Mouse (Mus musculus) splenic B cell, adult 2 months (primary cell): Measurements from ENCODE around the gene Hspa1b.
A peak's percentile ranks its signal among the peaks of the same experiment; 100 is the strongest.
"Not testable (repeated sequence)": the region's sequence is repeated elsewhere in the genome, so short reads cannot be mapped to it uniquely, and the experiment has no call there.

Experiments used
- DNase-seq: peaks from one replicate; pipeline ENCODE4 v3.0.0-alpha.2; 2011; ENCODE audit warnings: low read depth, low spot score
- H3K27me3 ChIP-seq: 2 replicates; pipeline ENCODE4 v1.6.1; 2012; ENCODE audit warnings: mild to moderate bottlenecking, low read length, moderate library complexity, mixed read lengths; ENCODE audit not compliant: control insufficient read depth, poor library complexity, insufficient read depth, severe bottlenecking
- H3K36me3 ChIP-seq: 2 replicates; pipeline ENCODE4 v1.6.1; 2012; ENCODE audit warnings: mild to moderate bottlenecking, low read length, moderate library complexity, mixed read lengths; ENCODE audit not compliant: control insufficient read depth, poor library complexity, insufficient read depth, severe bottlenecking

The Hspa1b gene

DNA sequence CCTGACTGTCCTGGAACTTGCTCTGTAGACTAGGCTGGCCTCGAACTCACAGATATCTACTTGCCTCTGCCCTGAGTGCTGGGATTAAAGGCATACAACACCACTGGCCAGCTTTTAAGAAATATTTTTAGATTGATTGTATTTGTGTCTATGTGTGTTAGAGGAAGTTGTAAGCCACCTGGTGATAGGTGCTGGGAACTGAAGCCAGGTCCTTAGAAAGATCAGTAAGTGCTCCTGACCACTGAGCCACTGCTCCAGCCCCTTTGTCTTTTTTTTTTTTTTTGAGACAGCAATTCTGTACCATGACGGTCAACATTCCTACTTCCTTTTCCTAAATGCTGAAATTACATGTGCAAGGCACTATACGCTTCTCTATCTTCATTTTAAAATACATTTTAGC, 5.8 kb downstream of the Hspa1b start:
- Histone ChIP-seq H3K27me3 (no peaks in the 10 kb centered on the region), H3K36me3 (0 out of 2 replicates have a peak, but pooled peaks cover 2% of the 10 kb centered on the region)
- DNase-seq: peak; percentile 55

DNA sequence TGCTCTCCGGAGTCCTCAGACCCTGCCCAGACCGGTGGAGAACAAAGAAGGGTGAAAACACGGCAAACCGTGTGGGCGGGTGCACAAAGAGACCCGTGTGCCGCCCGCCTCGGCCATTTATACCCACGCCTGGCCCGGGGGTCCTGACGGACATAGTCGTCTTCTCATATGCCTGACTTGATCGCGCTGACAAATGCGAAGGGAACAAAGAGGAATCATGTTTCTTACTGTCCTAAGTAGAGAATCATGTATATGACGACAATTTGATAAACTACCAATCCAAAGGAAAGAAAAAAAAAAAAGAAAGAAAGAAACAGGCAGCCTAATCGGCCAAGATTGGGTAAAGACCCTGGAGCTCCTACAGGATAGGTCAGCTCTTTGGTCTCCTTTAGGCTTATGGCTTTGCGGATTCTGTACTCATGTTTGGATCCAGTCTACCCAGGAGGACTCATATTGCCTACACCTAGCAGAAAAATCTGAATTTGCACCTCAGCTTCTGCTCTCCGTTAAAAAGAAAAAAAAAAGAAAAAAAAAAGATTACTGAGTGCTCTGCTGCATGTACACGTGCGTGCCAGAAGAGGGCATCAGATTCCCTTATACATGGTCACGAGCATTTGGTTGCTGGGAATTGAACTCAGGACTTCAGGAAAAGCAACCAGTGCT, 6.5 kb downstream of the Hspa1b start:
- Histone ChIP-seq H3K36me3 (0 out of 2 replicates have a peak, but pooled peaks cover 2% of the 10 kb centered on the region), H3K27me3 (no peaks in the 10 kb centered on the region)
- DNase-seq: peak; percentile 87

DNA sequence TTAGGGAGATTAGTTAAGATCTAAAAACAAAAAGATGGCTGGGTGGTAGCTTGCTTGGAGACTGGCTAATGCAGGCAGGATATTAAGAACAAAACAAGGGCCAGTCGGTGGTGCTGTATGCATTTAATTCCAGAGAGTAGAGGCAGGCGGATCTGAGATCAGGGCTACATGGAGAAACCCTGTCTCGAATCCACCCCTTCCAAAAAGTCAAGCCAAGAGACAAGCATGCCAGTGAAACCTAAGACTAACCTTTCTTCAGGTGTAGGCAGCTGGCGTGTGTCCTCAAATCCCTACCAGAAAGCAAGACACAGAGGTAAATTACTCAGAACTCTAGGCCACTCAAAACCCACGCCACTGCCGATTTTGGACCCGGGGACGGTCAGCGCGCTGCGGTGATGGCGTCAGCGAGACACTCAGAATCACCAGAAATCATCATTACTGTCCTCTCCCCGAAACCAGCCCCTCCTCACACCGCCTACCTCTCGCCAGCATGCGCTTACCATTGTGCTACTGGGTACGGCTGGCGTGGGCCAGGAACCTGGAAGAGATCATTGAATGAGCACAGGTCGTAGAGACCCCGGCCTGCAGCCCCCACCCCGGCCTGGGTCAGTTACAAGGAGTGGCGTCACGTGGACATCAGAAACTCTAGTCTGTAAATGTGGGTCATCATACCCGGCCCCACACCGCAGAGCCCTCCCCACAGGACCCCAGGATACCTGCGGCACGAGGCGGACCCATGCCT, 7.2 kb downstream of the Hspa1b start:
- no peaks in the 10 kb centered on the region for H3K27me3 ChIP-seq
- DNase-seq: no peak
- 0 out of 2 replicates have a peak, but pooled peaks cover 2% of the 10 kb centered on the region for H3K36me3 ChIP-seq

DNA sequence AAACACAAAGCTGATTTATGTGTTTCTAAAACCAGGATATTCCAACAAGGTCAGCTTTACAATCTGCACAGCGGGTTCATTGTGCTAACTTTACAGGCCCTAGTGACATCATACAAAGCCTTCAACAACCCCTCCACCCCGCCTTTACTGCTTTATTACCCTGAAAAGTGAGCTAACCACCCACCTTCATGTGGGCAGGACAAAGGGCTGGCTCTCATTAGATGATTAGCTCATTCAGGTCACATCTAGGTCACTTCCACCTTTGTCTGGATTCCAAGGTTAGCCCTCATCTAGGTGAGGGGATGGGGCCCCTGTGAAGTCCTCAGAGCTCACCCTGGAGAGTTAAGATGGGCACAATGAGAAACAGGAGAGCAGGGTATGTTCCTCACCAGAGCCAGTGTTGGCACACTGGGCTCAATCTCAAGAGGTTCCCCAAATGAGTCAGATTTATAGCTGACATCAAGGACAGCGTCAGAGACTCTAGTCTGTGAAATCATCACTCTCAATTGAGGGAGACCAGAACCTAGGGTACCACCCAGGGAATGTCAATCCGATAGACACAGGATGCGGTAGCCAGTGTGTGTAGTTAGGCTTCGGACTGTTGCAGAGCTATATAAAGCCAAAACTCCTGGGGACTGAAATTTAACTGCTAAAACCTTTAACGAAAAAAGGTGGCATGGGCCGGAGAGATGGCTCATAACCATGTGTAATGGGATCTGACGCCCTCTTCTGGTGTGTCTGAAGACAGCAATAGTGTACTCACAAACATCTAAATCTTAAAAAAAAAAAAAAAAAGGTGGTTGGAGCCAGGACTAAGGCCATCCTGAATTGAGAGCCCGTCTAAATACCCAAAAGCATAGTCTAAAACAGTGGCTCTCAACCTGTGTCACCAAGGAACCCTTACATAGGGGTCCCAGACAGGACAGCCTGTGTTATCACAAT, 8.3 kb downstream of the Hspa1b start:
- Histone ChIP-seq H3K36me3 (0 out of 2 replicates have a peak, but pooled peaks cover 2% of the 10 kb centered on the region), H3K27me3 (no peaks in the 10 kb centered on the region)
- DNase-seq: no peak

DNA sequence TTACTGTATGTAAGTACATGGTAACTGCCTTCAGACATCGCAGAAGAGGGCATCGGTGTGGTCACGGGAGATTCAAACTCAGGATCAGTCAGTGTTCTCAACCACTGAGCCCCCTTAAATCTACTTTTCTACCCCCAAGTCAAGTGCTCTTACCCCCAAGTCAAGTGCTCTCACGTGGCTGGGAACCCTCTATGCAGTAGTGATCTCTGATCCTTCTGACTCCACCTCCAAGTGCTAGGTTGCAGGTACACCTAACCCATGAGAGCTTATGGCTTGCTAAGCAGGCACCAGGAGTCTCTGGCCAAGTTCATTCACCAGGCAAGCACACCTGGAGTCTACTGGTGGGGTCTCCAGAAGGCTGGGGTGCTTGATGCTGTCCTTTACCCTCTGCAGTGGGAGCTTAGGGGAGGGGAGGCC, 9.5 kb downstream of the Hspa1b start:
- 0 out of 2 replicates have a peak, but pooled peaks cover 2% of the 10 kb centered on the region for H3K36me3 ChIP-seq

GRCm38 (mm10) chr17:34948721-34949552, 10.1 kb downstream of the Hspa1b start:
- not testable (repeated sequence) for H3K27me3 ChIP-seq, DNase-seq, H3K36me3 ChIP-seq

More for the DNA sequence above, 9.5 kb downstream of the Hspa1b start:
- H3K27me3 ChIP-seq: no peaks in the 10 kb centered on the region
- DNase-seq: no peak

GRCm38 (mm10) chr17:34947606-34948005, 11.4 kb downstream of the Hspa1b start:
- DNase-seq: peak; percentile 65
- no peaks in the 10 kb centered on the region for H3K27me3 ChIP-seq
- 0 out of 2 replicates have a peak, but pooled peaks cover 2% of the 10 kb centered on the region for H3K36me3 ChIP-seq

DNA sequence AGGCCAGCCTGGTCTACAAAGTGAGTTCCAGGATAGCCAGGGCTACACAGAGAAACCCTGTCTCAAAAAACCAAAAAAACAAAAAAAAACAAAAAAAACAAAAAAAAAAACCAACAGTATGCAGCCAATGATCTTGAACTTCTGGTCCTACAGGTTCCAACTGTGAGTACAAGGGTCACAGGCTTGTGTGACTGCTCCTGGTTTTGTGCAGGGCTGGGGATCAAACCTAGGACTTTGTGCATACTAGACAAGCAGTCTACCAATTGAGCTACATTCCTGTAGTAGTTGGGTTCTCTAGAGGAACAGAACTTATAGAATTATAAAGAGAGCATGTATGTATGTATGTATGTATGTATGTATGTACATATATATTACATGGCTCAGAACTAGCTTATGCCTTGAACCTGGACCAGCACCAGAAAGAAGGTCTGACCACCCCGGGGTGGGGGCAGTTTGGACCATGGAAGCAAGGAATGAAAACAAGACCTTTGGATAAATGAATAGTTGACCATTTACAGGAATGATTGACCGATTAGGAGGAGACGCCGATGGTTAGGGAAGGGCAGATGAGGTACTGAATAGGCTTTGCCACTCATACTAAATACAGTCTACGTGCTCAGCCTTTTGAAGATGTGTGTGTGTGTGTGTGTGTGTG, 12.4 kb downstream of the Hspa1b start:
- H3K27me3 ChIP-seq: no peaks in the 10 kb centered on the region
- H3K36me3 ChIP-seq: 0 out of 2 replicates have a peak, but pooled peaks cover 2% of the 10 kb centered on the region
- DNase-seq: no peak

- no peaks in the 10 kb centered on the region for H3K36me3 ChIP-seq
Observed at GRCm38 (mm10) chr17:34944362-34944761, 14.7 kb downstream of the Hspa1b start.

GRCm38 (mm10) chr17:34943128-34943815, 15.8 kb downstream of the Hspa1b start:
- no peak for DNase-seq
- Histone ChIP-seq H3K27me3 (no peaks in the 10 kb centered on the region), H3K36me3 (no peaks in the 10 kb centered on the region)

More at GRCm38 (mm10) chr17:34944362-34944761, 14.7 kb downstream of the Hspa1b start:
- no peak for DNase-seq
- H3K27me3 ChIP-seq: no peaks in the 10 kb centered on the region

GRCm38 (mm10) chr17:34941344-34942041, 17.5 kb downstream of the Hspa1b start:
- no peak for DNase-seq
- Histone ChIP-seq H3K27me3 (no peaks in the 10 kb centered on the region), H3K36me3 (no peaks in the 10 kb centered on the region)

- Histone ChIP-seq H3K36me3 (peaks cover 13% of the 10 kb centered on the region), H3K27me3 (no peaks in the 10 kb centered on the region)
- no peak for DNase-seq
Observed at GRCm38 (mm10) chr17:34937960-34938505, 21.0 kb downstream of the Hspa1b start.
